Mouse (Mus musculus): ENCODE data around the gene Dnah2. TPM values are rescaled to one million over a fixed set of nuclear protein-coding genes. Genes with fewer than 3 reads are reported as not detected.
"Not testable (repeated sequence)": the region's sequence is repeated elsewhere in the genome, so short reads cannot be mapped to it uniquely, and the experiment has no call there.

The Dnah2 gene
- polyA plus RNA-seq, 1 experiment from 2014 or later = 1.3 TPM

DNA sequence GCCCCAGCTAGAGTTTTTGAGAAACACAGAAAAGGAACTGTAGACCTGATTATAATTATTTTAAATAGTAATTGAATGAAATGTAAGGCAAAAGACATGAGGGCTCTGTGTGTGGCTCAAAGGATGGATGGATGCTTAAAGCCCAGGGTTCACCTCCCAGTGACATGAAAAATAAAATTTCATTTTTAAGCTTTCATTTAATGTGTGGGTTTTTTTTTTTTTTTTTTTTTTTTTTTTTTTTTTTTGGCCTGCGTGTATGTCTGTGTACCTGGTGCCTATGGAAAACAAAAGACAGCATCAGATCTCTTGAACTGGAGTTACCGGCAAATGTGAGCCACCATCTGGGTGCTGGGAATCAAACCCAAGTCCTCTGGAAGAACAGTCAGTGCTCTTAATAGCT is 8.2 kb downstream of the Dnah2 start:
- no peaks in the 10 kb centered on the region for H3K9me3 ChIP-seq (ENCODE audit: low read length)
- no peak overlapping the region for H3K4me2 ChIP-seq (replicated peaks; ENCODE audit: low read depth, low read length)
- H3K4me3 ChIP-seq (ENCODE audit: low read depth, low read length) = no peak overlapping the region
- H3K4me1 ChIP-seq (ENCODE audit: insufficient read depth, low read depth, low read length) = no peaks in the 10 kb centered on the region
- DNase-seq (ENCODE audit: low spot score) (no peak), ATAC-seq (no peak)
- no peaks in the 10 kb centered on the region for H3K27me3 ChIP-seq (replicated peaks; ENCODE audit: insufficient read depth, low read length)
- TF ChIP-seq EP300 (IDR thresholded peaks at IDR 0.05) (no peak), CTCF (IDR thresholded peaks at IDR 0.05) (no peak)
- H3K27ac ChIP-seq (ENCODE audit: low read length) = no peak overlapping the region
- no peaks in the 10 kb centered on the region for H3K36me3 ChIP-seq (ENCODE audit: insufficient read depth, low read length)
- 88% methylated on average over 2 of the region's 2 CpGs for WGBS
- no peak overlapping the region for H3K9ac ChIP-seq (replicated peaks; ENCODE audit: low read depth)

DNA sequence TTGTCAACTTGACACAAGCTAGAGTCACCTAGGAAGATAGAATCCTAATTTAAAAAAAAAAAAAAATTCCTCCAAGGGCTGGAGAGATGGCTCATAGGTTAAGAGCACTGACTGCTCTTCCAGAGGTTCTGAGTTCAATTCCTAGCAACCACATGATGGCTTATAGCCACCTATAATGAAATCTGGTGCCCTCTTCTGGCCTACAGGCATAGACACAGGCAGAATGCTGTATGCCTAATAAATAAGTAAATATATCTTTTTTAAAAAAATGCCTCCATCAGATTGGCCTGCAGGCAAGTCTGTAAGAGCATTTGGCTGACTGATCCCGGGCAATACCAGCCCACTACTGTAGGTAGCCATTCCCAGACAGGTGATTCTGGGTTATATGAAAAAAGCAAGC is 13.9 kb downstream of the Dnah2 start:
- Histone ChIP-seq H3K27ac (ENCODE audit: low read length) (no peak overlapping the region), H3K36me3 (ENCODE audit: insufficient read depth, low read length) (no peaks in the 10 kb centered on the region), H3K9me3 (ENCODE audit: low read length) (no peaks in the 10 kb centered on the region), H3K4me1 (ENCODE audit: insufficient read depth, low read depth, low read length) (no peaks in the 10 kb centered on the region), H3K27me3 (replicated peaks; ENCODE audit: insufficient read depth, low read length) (no peaks in the 10 kb centered on the region), H3K9ac (replicated peaks; ENCODE audit: low read depth) (no peak overlapping the region), H3K4me2 (replicated peaks; ENCODE audit: low read depth, low read length) (no peak overlapping the region), H3K4me3 (ENCODE audit: low read depth, low read length) (no peak overlapping the region)
- 73% methylated on average over 1 of the region's 1 CpGs for WGBS
- TF ChIP-seq EP300 (IDR thresholded peaks at IDR 0.05) (no peak), CTCF (IDR thresholded peaks at IDR 0.05) (peak; percentile 33; the same call in 1 of the 2 replicates)
- no peak for ATAC-seq
- no peak for DNase-seq (ENCODE audit: low spot score)

DNA sequence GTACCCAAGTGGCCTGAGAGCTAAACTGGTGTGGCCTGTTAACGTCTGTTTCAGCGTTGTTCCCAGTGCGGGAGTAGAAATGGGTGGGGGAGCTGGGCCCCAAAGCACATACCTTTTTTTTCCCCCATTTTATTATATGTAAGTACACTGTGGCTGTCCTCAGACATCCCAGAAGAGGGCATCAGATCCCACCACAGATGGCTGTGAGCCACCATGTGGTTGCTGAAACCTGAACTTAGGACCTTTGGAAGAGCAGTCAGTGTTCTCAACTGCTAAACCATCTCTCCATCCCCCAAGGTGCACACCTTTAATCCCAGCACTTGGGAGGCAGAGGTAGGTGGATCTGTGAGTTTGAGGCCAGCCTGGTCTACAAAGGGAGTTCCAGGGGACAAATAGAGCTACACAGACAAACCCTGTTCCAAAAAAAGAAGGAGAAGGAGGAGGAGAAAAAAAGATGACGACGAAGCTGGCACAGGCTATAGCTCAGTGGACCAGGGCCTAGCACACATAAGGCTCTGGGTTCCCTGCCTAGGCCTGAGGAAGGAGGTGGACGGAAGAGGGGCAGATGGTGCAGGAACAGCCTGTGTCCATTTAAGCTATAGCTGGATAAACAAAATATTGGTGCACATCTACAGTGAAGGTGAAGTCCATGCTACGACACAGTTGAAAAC is 16.3 kb downstream of the Dnah2 start:
- Histone ChIP-seq H3K36me3 (ENCODE audit: insufficient read depth, low read length) (no peaks in the 10 kb centered on the region), H3K4me3 (ENCODE audit: low read depth, low read length) (no peak overlapping the region), H3K9ac (replicated peaks; ENCODE audit: low read depth) (no peak overlapping the region), H3K4me2 (replicated peaks; ENCODE audit: low read depth, low read length) (no peak overlapping the region), H3K9me3 (ENCODE audit: low read length) (no peaks in the 10 kb centered on the region), H3K27ac (ENCODE audit: low read length) (no peak overlapping the region), H3K4me1 (ENCODE audit: insufficient read depth, low read depth, low read length) (no peaks in the 10 kb centered on the region), H3K27me3 (replicated peaks; ENCODE audit: insufficient read depth, low read length) (no peaks in the 10 kb centered on the region)
- WGBS = 79% methylated on average over 7 of the region's 7 CpGs
- ATAC-seq (no peak), DNase-seq (ENCODE audit: low spot score) (no peak)
- TF ChIP-seq CTCF (IDR thresholded peaks at IDR 0.05) (no peak), EP300 (IDR thresholded peaks at IDR 0.05) (no peak)

DNA sequence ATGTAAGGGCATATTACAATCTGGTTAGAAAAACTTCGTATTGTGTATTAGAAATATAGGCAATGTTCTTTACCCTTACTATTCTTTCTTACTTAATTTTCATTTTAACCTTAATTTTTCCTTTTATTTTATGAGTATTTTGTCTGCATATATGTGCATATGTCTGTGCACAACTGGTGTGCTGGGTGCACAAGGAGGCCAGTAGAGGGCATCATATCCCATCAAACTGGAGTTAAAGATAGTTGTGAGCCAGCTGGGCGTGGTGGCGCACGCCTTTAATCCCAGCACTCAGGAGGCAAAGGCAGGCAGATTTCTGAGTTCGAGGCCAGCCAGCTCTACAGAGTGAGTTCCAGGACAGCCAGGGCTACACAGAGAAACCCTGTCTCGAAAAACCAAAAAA is 18.2 kb downstream of the Dnah2 start:
- H3K4me1 ChIP-seq (ENCODE audit: insufficient read depth, low read depth, low read length); H3K4me3 ChIP-seq (ENCODE audit: low read depth, low read length); H3K9me3 ChIP-seq (ENCODE audit: low read length); H3K27ac ChIP-seq (ENCODE audit: low read length); H3K27me3 ChIP-seq (replicated peaks; ENCODE audit: insufficient read depth, low read length); ATAC-seq; DNase-seq (ENCODE audit: low spot score); H3K4me2 ChIP-seq (replicated peaks; ENCODE audit: low read depth, low read length); H3K36me3 ChIP-seq (ENCODE audit: insufficient read depth, low read length); H3K9ac ChIP-seq (replicated peaks; ENCODE audit: low read depth): not testable (repeated sequence)
- peak; percentile 35; the same call in 1 of the 2 replicates for TF ChIP-seq CTCF (IDR thresholded peaks at IDR 0.05)
- 88% methylated on average over 6 of the region's 6 CpGs for WGBS

DNA sequence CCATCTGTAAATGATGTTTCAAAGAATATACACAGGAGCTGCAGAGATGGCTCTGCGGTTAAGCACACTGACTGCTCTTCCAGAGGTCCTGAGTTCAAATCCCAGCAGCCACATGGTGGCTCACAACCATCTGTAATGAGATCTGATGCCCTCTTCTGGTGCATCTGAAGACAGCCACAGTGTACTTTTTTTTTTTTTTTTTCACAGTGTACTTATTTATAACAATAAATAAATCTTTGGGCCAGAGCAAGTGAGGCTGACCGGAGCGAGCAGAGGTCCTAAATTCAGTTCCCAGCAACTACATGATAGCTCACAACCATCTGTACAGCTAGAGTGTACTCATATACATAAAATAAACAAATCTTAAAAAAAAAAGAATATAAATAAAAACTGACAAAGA is 18.6 kb downstream of the Dnah2 start:
- H3K4me3 ChIP-seq (ENCODE audit: low read depth, low read length); ATAC-seq; H3K36me3 ChIP-seq (ENCODE audit: insufficient read depth, low read length); H3K27me3 ChIP-seq (replicated peaks; ENCODE audit: insufficient read depth, low read length); H3K9ac ChIP-seq (replicated peaks; ENCODE audit: low read depth); H3K4me1 ChIP-seq (ENCODE audit: insufficient read depth, low read depth, low read length); H3K9me3 ChIP-seq (ENCODE audit: low read length); H3K27ac ChIP-seq (ENCODE audit: low read length); DNase-seq (ENCODE audit: low spot score); H3K4me2 ChIP-seq (replicated peaks; ENCODE audit: low read depth, low read length): not testable (repeated sequence)
- 81% methylated on average over 3 of the region's 3 CpGs for WGBS

DNA sequence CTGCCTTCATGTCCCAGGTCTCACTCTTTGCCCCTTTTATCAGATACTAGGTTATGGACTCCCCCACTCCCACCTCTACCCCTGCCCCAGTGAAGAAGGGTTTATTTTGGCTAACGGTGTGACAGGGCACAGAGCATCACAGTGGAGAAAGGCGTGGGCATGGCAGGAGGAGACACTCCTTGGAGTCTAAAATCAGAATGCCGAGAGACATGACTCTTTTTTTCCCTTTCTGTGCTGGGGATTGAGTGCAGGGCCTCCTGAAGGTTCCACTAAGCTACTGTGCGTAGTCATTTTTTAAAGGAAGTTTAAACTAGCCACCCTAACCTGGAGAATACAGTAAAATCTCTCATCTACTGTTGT is 20.9 kb downstream of the Dnah2 start:
- H3K27ac ChIP-seq (ENCODE audit: low read length) = no peak overlapping the region
- no peaks in the 10 kb centered on the region for H3K36me3 ChIP-seq (ENCODE audit: insufficient read depth, low read length)
- H3K4me1 ChIP-seq (ENCODE audit: insufficient read depth, low read depth, low read length) = no peaks in the 10 kb centered on the region
- ATAC-seq (no peak), DNase-seq (ENCODE audit: low spot score) (no peak)
- no peaks in the 10 kb centered on the region for H3K9me3 ChIP-seq (ENCODE audit: low read length)
- H3K4me2 ChIP-seq (replicated peaks; ENCODE audit: low read depth, low read length) = no peak overlapping the region
- TF ChIP-seq EP300 (IDR thresholded peaks at IDR 0.05) (no peak), CTCF (IDR thresholded peaks at IDR 0.05) (no peak)
- no peak overlapping the region for H3K9ac ChIP-seq (replicated peaks; ENCODE audit: low read depth)
- no peak overlapping the region for H3K4me3 ChIP-seq (ENCODE audit: low read depth, low read length)
- WGBS = 86% methylated on average over 4 of the region's 4 CpGs
- no peaks in the 10 kb centered on the region for H3K27me3 ChIP-seq (replicated peaks; ENCODE audit: insufficient read depth, low read length)

Measured in lung, postnatal 0 days (tissue).